Mouse (Mus musculus): Measurements from ENCODE around the gene Myh14.

GRCm38 (mm10) chr7:44593775-44594174, 76.9 kb downstream of the Myh14 start:
- TF ChIP-seq CTCF (conservative IDR thresholded peaks at IDR 0.05; ENCODE audit: low read length) (no peak), NANOG (IDR thresholded peaks at IDR 0.05; ENCODE audit: borderline replicate concordance, low read length) (no peak)

Data from E14TG2a.4 (cell line).